Mouse (Mus musculus) induced T-regulatory cell, adult 2 months (primary cell): ENCODE results near the gene Drosha.
A peak's percentile ranks its signal among the peaks of the same experiment; 100 is the strongest.
"Not testable (repeated sequence)": the region's sequence is repeated elsewhere in the genome, so short reads cannot be mapped to it uniquely, and the experiment has no call there.

Experiments
- DNase-seq: peaks from one replicate; pipeline ENCODE4 v3.0.0-alpha.2; 2012; ENCODE audit warnings: low read depth

The Drosha gene

GRCm38 (mm10) chr15:12887206-12887605, 62.6 kb downstream of the Drosha start:
- DNase-seq, result no peak

- DNase-seq, result no peak
These were observed 63.7 kb downstream of the Drosha start for GRCm38 (mm10) chr15:12888312-12888711.

GRCm38 (mm10) chr15:12889909-12890308, 65.3 kb downstream of the Drosha start:
- DNase-seq, result no peak

GRCm38 (mm10) chr15:12895426-12895825, 70.8 kb downstream of the Drosha start:
- DNase-seq, result peak; percentile 81

GRCm38 (mm10) chr15:12896022-12897009, 71.7 kb downstream of the Drosha start:
- no peak for DNase-seq

- no peak for DNase-seq
These were observed 73.2 kb downstream of the Drosha start for GRCm38 (mm10) chr15:12897831-12898230.

- no peak for DNase-seq
These were observed 76.0 kb downstream of the Drosha start for GRCm38 (mm10) chr15:12900428-12901196.

DNA sequence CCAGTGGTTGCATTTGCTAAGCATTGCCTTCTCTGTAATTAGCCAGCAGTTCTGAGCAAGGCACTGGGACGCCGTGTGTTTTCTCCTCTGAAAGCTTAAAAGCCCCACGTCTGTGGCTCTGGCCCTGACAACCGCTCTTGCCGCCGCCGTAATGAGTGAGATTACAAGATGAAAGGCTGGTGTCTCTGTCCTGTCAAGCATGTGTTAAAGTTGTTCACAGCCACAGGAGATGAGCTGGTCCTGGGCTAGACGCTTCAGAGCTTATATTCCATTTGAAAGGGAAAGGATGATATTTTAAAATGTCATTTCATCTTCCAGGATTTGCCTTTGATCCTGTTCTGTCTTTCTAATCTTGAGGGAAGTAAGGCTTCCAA, 76.6 kb downstream of the Drosha start:
- DNase-seq, result no peak

DNA sequence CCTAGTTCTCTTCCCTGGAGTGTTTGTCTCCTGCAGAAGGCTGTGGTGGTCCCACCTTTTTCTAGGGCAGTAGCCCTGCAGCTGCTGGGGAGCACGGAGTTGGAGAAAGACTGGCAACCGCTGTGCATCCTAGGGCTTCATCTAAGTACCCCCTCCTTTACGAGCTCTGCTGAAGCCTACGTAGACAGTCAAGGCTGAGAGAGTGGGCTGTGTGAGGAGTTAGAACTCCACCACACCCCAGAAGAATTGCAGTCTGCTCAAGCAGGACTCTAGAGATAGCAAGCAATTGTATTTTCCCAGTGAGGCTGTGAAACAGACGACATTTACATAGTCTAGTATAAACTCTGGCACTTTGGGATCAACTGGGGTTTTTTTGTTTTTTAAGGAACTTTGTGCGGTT, 79.8 kb downstream of the Drosha start:
- no peak for DNase-seq

DNA sequence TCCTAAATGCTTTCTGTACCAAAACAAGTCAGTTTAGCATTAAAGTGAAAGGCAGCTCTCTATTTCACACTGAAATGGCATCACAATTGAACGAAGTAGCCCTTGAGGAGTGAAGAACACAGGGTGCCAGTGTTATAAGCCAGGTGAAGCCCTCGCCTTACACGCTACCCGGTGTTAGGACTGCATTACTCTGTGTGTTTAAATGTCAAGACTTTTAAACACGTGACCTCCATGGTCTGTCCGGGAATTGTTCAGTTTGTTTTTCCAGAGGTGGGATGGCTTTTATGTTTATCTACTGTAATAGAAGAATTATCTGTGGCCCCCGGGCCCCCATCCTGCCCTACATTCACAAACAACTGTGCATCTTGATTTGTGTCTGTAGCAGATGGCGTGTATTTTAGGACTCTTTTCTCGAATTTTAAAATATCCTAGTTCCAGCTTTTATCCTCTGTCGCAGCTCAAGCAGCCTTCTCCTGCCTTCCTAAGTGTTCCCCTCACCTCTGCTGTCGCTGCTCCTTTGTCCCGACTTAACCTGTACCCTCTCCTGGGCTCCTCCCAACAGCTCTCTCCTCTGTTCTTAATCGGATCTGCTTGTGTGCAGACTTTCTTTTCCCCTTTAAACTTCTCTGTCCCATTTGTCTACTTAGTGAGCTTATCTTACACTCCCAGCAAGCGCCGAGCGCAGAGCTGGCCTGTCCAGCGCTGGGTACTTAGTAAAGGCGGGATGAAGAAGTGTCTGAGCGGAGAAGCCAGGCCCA, 83.5 kb downstream of the Drosha start:
- DNase-seq, result no peak

DNA sequence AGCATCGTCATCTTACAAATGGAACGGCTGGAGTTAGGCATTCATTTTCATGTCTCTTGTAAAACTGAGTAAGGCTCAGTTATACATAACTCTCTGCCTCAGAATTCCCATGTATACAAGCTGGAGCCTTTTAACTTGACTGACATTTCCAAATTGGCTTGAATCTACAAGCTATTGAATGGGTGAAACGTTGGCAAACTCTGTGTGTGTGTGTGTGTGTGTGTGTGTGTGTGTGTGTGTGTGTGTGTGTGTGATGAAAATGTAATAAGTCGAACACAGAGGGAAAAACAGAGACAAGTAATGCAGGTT, 84.1 kb downstream of the Drosha start:
- DNase-seq, result no peak

DNA sequence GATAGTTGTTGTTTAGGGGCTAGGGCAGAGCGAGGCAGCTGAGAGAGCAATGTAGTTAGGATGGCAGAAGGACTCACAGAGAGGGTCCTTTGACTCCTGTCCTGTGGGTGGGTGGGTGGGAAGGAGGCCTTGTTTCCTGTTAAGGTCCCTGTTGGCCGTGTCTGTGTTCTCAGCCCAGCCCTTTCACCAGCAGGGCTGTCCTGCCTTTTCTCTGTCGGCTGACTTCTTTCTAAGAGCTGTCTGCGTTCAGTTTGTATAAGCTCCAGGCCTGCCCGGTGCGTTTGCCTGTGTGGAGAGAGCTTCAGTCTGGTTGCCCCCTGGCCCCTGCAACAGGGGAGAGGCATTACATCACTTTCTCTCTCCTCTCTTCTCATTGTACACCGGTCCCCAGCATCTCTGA, 84.6 kb downstream of the Drosha start:
- DNase-seq, result no peak

GRCm38 (mm10) chr15:12911082-12911481, 86.5 kb downstream of the Drosha start:
- no peak for DNase-seq

DNA sequence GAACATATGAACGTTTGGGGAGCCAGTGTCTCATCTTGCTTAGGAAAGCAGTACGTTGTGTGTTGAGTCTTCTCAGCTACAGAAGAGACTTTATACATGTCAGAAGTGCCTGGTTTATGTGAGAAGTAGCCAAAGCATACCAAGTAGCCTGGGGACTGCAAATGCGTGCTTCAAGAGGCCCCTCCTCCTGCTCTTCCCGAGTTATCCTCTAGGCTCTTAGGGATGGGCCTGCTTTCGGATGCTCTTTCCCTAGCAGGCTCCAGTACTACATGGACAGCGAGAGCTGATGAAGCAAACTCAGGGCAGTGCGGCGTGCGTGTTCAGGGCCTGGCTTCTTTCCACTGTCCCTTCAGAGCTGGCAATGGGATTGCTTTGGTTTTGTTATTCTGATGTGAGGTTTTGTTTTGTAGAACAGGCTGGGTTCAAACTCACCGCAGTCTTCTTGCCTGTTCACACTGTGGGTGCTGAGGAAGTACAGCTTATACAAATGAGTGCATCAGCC, 91.8 kb downstream of the Drosha start:
- DNase-seq, result no peak

GRCm38 (mm10) chr15:12919326-12919966, 94.8 kb downstream of the Drosha start:
- not testable (repeated sequence) for DNase-seq

DNA sequence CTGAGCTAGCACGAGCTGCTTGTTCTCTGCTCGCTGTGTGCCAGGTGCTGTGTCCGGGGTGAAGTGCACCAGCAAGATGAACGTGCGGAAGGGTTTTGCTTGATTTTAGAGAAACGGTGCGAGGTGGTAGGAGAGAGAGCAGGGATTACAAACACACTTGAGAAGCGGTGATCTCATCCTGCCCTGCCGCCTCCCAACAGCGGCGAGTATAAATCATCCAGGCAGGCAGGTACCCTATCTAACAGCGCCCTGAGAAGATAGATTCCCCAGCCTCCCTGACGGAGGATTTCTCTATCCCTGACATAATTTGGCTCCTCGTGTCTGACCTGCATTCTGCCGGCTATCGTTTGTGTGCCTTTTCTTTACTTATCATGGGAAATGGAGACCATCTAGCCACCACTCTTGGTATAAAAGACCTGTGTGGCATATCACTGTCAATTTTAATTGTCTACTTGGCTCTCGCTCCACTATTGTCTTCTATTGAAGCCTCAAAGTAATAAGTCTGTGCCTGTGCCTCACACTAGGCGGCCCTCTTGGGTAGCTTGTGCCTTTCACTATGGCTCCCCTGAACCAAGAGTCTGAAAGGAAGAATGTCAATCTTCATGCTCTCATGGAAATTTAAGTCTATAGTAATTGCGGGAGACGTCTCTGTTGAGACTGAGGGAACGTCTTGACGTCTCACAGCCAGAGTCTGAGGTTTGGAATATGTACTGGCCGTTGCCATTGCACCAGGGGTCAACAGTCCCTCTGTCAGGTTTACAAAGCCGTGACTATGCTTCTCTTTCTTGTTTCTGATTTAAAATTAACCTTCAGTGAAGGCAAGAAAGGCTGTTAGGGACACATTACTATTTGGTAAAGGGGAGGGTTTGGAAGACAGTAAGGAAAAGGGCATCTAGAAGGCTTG, 95.6 kb downstream of the Drosha start:
- no peak for DNase-seq

- DNase-seq, result no peak
These were observed 97.3 kb downstream of the Drosha start for GRCm38 (mm10) chr15:12921901-12922300.

GRCm38 (mm10) chr15:12923826-12924225, 99.2 kb downstream of the Drosha start:
- peak; percentile 19 for DNase-seq

DNA sequence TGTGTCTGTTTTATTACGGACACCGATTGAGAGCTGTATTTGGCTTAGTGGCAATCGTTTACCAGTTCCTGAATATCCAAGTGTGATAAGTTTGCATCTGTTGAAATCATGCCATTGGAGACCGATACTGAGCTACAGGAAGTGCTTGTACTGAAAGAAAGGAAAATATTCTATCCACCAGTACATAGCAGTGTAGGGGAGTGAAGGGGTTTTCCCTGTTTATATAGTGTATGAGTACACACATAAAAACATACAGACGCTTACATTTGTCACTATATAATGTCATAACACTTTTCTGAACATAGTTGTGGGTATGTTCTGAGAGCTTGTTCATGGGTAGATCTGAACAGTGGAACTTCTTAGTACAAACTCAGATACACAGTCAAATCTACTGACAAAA, 106.9 kb downstream of the Drosha start:
- peak; percentile 22 for DNase-seq

GRCm38 (mm10) chr15:12936217-12936732, 111.7 kb downstream of the Drosha start:
- DNase-seq, result no peak
